Mouse (Mus musculus) adrenal gland, adult 2 months (tissue): ENCODE measurements at regions not wholly inside any gene's neighbourhood (a gene's known extent, or its start where the extent isn't known, plus 50 kb on each side); places are given as distances from the start of the nearest gene placed in this dataset.
A peak's percentile ranks its signal among the peaks of the same experiment; 100 is the strongest.

ENCODE experiments used
- DNase-seq: peaks from one replicate; pipeline ENCODE4 v3.0.0; 2021

DNA sequence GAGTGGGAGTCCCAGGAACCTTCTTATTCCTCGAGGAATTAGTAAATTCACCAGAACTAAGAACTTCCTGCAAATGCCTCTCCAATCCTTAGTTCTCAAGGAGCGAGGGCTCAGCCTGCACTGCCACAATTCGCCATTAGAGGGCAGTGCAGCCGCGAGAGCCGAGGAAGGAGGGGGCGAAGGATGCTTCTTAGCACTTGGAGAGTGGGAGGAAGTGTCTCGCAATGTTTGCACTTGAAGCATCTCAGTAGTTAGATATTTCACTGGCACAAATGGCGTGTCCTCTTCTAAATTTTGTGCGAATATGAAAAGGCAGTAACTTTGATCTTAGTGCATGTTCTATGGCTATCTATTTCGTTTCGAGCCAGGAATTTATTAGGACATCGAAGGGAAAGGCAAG lies 59.0 kb upstream of the Slc30a5 start:
- peak; percentile 47 for DNase-seq

DNA sequence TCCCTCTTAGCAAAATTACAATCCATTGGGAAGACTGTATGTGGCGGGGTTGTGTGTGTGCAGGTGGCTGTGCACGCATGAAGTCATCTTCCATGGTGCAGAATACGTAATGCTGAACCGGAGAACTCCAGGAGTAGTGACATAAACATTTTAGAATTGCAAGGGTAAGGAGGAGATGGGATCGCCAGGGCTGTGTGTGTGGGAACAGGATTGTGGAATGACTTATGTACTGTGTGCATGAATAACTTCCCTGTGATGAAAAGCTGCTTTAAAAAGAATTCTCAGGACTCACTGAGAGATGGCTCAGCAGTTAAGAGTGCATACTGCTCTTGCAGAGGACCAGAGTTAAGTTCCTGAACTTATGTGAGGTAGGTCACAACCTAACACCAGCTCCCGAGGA lies 57.2 kb upstream of the Slc30a5 start:
- DNase-seq, result no peak

DNA sequence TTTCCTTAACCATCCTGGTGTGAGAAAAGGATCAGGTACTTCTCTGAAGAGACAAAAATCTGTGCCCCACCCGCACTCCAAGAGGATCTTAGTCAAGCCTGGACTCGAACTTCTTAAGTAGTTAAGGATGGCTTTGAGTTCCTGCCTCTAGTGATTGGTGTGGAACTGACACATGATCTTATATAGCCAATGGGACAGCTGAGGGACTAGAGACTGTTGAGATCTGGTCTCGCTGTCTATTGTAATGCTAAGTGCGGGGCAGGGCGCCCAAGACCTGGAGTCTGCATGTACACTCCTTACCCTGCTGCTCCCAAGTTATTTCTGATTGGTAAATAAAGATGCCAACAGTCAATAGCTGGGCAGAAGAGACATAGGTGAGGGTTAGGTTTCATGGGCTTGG lies 55.3 kb upstream of the Slc30a5 start:
- DNase-seq, result no peak

DNA sequence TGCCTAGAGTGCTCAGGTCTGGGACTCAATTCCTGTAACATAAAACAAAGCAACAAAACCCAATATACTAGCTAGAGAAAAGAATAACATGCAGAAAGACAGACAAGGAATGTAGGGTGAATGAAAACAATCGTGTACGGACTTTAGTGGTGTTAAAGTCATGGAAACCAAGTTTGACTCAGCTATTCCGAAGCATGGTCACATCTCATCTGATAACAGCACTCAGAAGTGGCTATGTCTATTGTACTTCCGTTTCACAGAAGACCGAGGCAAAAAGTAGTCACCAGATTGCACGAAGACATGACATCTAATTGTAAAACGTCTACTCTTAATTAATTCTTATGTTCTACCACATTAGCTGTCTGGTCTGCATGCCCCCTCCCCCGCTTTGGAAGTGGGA lies 50.5 kb upstream of the Slc30a5 start:
- no peak for DNase-seq
